Mouse (Mus musculus) C2C12 (cell line): ENCODE data around the gene Snx25. TPM values are rescaled to one million over a fixed set of nuclear protein-coding genes. Genes with fewer than 3 reads are reported as not detected.
"Not testable (repeated sequence)": the region's sequence is repeated elsewhere in the genome, so short reads cannot be mapped to it uniquely, and the experiment has no call there.

Experiments used
- H3K27me3 ChIP-seq: one replicate; pipeline ENCODE4 v1.6.1; 2011; ENCODE audit not compliant: control insufficient read depth, insufficient read depth, insufficient read length
- H3K36me3 ChIP-seq: one replicate; pipeline ENCODE4 v1.6.1; 2011; ENCODE audit not compliant: control insufficient read depth, insufficient read depth
- H3K4me3 ChIP-seq: one replicate; pipeline ENCODE4 v1.5.1; 2011; ENCODE audit warnings: mild to moderate bottlenecking, control low read depth; ENCODE audit not compliant: poor library complexity, insufficient read depth, severe bottlenecking
- H3K79me2 ChIP-seq: one replicate; pipeline ENCODE4 v1.6.1; 2011; ENCODE audit not compliant: control insufficient read depth, insufficient read depth
- H3K79me3 ChIP-seq: one replicate; pipeline ENCODE4 v1.6.1; 2011; ENCODE audit warnings: low read depth, control low read depth
- H3ac ChIP-seq: one replicate; pipeline ENCODE3; 2011; ENCODE audit warnings: low read depth; ENCODE audit not compliant: control insufficient read depth, insufficient read length
- CEBPB ChIP-seq: IDR thresholded peaks from one replicate; pipeline ENCODE4 v1.6.1; 2011; ENCODE audit warnings: low read depth, mild to moderate bottlenecking, control low read depth, moderate library complexity
- CTCF ChIP-seq: IDR thresholded peaks from one replicate; pipeline ENCODE4 v1.5.1; 2011; ENCODE audit not compliant: control insufficient read depth, insufficient read depth, insufficient read length
- FOSL1 ChIP-seq: IDR thresholded peaks from one replicate; pipeline ENCODE4 v1.8.0; 2011; ENCODE audit warnings: mild to moderate bottlenecking, low read length; ENCODE audit not compliant: poor library complexity, insufficient read depth, severe bottlenecking
- MAX ChIP-seq: IDR thresholded peaks from one replicate; pipeline ENCODE4 v1.6.1; 2011; ENCODE audit warnings: mild to moderate bottlenecking, control low read depth
- MYOD1 ChIP-seq: IDR thresholded peaks from one replicate; pipeline ENCODE4 v1.6.1; 2011; ENCODE audit warnings: low read depth; ENCODE audit not compliant: control insufficient read depth, insufficient read length
- MYOG ChIP-seq: IDR thresholded peaks from one replicate; pipeline ENCODE4 v1.6.1; 2011; ENCODE audit not compliant: control insufficient read depth, insufficient read length; ENCODE audit errors: extremely low read depth
- USF1 ChIP-seq: IDR thresholded peaks from one replicate; pipeline ENCODE4 v1.6.1; 2011; ENCODE audit warnings: low read depth, mild to moderate bottlenecking, control low read depth, moderate library complexity
- polyA plus RNA-seq: library from polyadenylated mRNA; unstranded; fragments of >200 nt; fragmentation: generic; extraction: Trizol; gene quantifications from one replicate; pipeline ENCODE4 v1.2.1, GENCODE M21; 2012; ENCODE audit warnings: missing spikeins

Snx25 gene
- polyA plus RNA-seq, 1 experiment = 11.3 TPM

GRCm38 (mm10) chr8:46141688-46142087, 10.3 kb downstream of the Snx25 start:
- Histone ChIP-seq H3K79me3 (peaks cover 4% of the 10 kb centered on the region), H3K27me3 (no peaks in the 10 kb centered on the region), H3K4me3 (no peak overlapping the region), H3K79me2 (peaks cover 12% of the 10 kb centered on the region), H3ac (no peak overlapping the region), H3K36me3 (no peaks in the 10 kb centered on the region)
- TF ChIP-seq MYOG (no peak), FOSL1 (no peak), CEBPB (no peak), MYOD1 (no peak), USF1 (no peak), CTCF (no peak), MAX (no peak)

- H3K4me3 ChIP-seq = no peak overlapping the region
- no peak for TF ChIP-seq MAX
- no peak for TF ChIP-seq CTCF
- TF ChIP-seq CEBPB = no peak
- TF ChIP-seq MYOG = no peak
- no peak for TF ChIP-seq USF1
- no peak for TF ChIP-seq FOSL1
- no peak for TF ChIP-seq MYOD1
- peaks cover 4% of the 10 kb centered on the region for H3K79me3 ChIP-seq
- no peaks in the 10 kb centered on the region for H3K36me3 ChIP-seq
- no peak overlapping the region for H3ac ChIP-seq
- H3K27me3 ChIP-seq = no peaks in the 10 kb centered on the region
- peaks cover 12% of the 10 kb centered on the region for H3K79me2 ChIP-seq
These were observed 11.4 kb downstream of the Snx25 start for GRCm38 (mm10) chr8:46140376-46141120.

GRCm38 (mm10) chr8:46137843-46138596, 13.9 kb downstream of the Snx25 start:
- no peaks in the 10 kb centered on the region for H3K27me3 ChIP-seq
- TF ChIP-seq MAX (no peak), MYOD1 (no peak), MYOG (no peak), USF1 (no peak), CEBPB (no peak), FOSL1 (no peak), CTCF (no peak)
- H3ac ChIP-seq = no peak overlapping the region
- no peaks in the 10 kb centered on the region for H3K36me3 ChIP-seq
- H3K4me3 ChIP-seq = no peak overlapping the region
- H3K79me3 ChIP-seq = no peaks in the 10 kb centered on the region
- peaks cover 7% of the 10 kb centered on the region for H3K79me2 ChIP-seq

- no peaks in the 10 kb centered on the region for H3K27me3 ChIP-seq
- no peak overlapping the region for H3ac ChIP-seq
- no peaks in the 10 kb centered on the region for H3K79me3 ChIP-seq
- peaks cover under 1% of the 10 kb centered on the region for H3K79me2 ChIP-seq
- TF ChIP-seq MAX (no peak), MYOG (no peak), MYOD1 (no peak), FOSL1 (no peak), USF1 (no peak), CEBPB (no peak), CTCF (no peak)
- no peak overlapping the region for H3K4me3 ChIP-seq
- H3K36me3 ChIP-seq = no peaks in the 10 kb centered on the region
These were observed 14.6 kb downstream of the Snx25 start for GRCm38 (mm10) chr8:46137336-46137735.

- not testable (repeated sequence) for H3K79me3 ChIP-seq, H3ac ChIP-seq, H3K79me2 ChIP-seq
These were observed 16.4 kb downstream of the Snx25 start for GRCm38 (mm10) chr8:46135546-46135945.

GRCm38 (mm10) chr8:46130426-46130825, 21.5 kb downstream of the Snx25 start:
- Histone ChIP-seq H3K4me3 (no peak overlapping the region), H3ac (no peak overlapping the region), H3K27me3 (no peaks in the 10 kb centered on the region), H3K36me3 (no peaks in the 10 kb centered on the region), H3K79me2 (no peaks in the 10 kb centered on the region), H3K79me3 (no peaks in the 10 kb centered on the region)
- TF ChIP-seq USF1 (no peak), MYOG (no peak)

More at GRCm38 (mm10) chr8:46135546-46135945, 16.4 kb downstream of the Snx25 start:
- H3K4me3 ChIP-seq, H3K36me3 ChIP-seq, H3K27me3 ChIP-seq: not testable (repeated sequence)
